Mouse (Mus musculus): ENCODE measurements around the gene Kmt2a.
"Not testable (repeated sequence)": the region's sequence is repeated elsewhere in the genome, so short reads cannot be mapped to it uniquely, and the experiment has no call there.

The Kmt2a gene

DNA sequence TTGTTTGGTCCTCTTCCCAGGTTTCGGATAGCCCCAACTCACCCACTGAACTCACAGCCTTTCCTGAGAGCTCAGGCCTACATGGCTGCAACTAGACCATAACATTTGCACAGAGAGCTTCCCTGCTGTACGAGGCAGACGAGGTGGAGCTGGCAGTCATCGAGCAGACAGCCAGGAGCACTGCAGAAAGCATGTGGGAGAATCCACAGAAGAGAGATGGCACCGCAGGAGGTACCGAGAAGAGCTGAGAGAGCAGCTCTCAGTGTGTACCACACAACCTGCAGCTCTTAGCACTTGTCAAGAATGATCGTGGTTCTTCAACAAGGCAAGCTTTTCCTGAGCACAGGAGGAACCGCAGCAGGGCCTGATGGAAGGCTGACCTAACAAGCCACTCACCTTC lies 66.9 kb downstream of the Kmt2a start:
- no peak for DNase-seq

DNA sequence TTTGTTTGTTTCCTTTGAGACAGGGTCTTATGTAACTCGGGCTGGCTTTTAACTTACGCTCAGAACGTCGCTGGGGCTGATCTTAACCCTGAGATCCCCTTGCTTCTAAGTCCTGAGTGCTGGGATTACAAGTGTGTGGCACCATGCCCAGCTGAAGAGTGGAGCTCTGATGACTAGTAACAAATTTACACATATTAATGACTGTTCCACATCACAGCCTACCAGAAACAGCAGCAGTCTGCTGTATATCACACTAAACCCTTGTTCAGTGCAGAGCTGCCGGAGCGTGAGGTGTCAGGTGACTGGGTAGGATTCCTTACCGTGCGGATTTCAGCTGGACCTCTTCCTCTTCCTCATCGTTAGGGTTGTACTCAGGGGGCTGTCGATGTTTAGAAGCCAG lies 70.8 kb downstream of the Kmt2a start:
- peak; percentile 67 for DNase-seq

DNA sequence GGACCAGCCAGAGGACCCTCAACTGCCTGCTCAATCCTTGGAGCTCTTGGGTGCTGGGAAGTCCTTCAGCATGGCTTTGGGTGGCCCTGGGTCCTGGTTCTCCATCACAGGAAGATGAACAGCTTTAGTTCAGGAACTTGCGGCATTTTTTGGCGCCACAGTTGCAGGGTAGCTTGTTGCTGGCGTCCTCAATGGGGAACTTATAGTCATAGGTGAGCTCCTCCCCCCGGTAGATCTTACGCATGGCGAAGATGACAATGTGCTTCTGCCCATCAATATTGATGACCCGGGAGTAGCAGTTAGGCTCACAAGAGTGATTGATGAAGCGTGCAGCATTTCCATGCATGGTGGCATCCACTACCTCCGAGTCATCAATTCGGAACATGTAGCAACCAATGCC lies 73.3 kb downstream of the Kmt2a start:
- DNase-seq: no peak

DNA sequence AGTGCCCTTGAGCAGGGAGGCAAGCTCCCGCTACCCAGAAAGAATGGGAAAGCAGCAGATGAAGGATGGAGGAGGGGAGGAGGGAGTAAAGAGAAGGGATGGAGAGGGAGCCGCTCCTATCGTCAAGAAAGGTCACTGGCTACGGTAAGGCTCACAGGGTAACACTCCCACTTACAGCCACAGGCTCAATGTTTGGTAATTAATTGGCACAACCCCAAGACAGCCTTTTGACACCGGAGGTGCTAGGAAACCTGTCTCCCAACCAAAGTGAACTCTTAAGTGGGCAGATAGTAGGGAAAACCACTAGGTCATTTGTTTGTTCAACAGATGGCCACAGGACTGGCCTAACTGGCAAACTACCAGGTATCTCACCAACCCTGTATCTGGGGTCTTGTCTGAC lies 74.0 kb downstream of the Kmt2a start:
- no peak for DNase-seq

DNA sequence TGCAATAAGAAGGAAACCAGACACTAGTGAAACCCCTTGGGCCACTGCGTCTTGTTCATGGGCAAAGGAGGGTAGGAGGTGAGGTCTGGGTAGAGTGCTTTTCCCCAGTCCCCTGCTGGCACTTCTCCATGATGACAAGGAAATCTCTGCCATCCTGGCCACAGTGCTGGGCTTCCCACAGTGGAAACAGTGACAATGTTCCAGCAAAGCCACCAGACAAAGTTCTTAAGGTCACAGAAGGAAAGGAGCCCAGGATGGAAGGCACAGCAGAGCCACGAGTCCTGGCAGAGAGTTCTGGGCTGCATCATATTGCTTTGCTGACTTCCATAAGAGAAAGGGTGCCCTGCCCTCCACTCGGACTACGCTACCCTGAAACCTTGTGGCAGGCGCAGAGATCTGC lies 75.6 kb downstream of the Kmt2a start:
- no peak for DNase-seq

DNA sequence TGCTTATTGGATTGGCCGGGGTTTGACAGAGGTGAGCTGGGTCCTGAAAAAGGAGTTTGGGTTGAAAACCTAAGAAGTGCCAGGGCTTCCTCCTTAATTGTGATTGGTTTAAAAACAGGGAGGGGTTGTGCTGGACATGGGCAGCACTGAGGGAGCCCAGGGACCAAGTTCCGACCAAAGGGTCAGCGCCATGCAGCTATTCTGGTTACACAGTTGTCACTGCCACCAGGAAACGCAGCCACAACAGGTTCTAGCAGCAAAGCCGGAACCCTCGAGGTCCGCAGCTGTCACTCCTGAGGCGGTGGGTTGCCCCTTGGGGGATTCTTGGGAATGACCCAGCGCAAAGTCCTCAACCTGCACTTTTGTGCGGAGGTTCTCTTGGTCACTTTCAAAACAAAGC lies 76.4 kb downstream of the Kmt2a start:
- DNase-seq: peak; percentile 33

DNA sequence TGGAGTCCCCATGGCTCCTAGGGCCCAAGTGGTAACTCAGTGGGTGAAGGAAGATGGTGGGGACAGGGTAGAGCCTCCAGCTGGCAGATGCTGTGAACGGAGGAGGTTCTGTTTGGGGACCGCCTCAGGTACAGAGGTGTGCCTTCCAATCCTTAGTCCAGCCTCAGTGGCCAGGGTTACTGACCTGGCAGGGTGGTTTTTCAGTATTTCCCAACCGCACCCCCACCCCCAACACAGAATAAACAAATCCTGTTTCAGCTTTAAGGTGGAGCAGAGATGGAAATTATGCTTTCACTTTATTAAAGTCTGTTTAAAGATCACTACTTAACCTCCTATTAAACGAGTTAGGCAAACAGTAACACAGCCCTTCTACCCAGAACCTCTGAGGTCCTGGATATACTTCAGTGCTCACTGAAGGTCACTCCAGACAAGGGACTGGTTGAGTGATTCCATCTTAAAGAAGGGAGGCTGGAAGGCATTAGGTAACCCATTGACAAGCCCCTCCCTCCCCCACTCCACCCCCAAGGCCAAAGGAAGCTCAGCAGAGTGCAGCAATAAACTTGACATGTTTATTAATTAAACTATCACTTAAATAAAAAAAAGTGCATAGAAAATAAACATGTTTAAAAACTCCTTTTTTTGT lies 78.2 kb downstream of the Kmt2a start, which contains the start of gene Ttc36:
TSS of gene Ttc36 (minus strand) at position 265 of the 643 bp plus-strand sequence.
- DNase-seq: peak; percentile 83

DNA sequence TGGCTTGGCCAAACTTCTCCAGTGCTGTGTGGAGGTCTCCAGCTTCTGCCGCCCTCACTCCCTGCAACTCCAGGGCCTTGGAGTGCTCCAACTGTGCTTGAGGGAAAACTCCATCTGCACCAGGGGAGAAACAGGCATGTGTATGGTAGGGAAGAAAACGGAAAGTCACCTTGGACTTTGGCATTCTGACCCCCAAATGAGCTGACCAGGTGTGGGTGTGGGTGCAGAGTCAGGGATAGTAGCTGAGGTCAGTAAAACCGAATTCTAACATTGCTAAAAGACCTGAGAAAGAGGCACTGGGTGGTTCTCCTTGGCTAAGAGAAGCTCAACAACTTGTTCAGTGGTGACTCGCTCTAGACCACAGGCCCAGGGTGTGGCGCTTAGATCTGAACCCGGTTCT lies 79.4 kb downstream of the Kmt2a start:
- no peak for DNase-seq

DNA sequence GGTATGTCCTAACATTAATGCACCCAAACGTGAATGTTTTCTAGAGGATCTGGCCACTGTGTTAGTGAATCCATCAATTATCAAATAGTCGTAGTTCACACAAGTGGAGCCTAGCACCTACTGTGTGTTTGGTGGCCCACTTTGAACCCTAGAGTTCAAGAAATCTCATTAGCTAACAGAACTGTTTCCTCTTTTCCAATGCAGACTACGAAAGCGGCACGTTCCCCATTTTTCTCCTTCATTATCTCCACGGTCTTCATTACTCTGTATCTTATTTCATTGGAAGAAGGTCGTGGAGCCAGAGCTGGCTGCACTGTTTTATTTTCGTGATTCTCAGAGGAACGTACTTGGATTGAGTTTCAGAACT lies 81.2 kb downstream of the Kmt2a start:
- DNase-seq: no peak

DNA sequence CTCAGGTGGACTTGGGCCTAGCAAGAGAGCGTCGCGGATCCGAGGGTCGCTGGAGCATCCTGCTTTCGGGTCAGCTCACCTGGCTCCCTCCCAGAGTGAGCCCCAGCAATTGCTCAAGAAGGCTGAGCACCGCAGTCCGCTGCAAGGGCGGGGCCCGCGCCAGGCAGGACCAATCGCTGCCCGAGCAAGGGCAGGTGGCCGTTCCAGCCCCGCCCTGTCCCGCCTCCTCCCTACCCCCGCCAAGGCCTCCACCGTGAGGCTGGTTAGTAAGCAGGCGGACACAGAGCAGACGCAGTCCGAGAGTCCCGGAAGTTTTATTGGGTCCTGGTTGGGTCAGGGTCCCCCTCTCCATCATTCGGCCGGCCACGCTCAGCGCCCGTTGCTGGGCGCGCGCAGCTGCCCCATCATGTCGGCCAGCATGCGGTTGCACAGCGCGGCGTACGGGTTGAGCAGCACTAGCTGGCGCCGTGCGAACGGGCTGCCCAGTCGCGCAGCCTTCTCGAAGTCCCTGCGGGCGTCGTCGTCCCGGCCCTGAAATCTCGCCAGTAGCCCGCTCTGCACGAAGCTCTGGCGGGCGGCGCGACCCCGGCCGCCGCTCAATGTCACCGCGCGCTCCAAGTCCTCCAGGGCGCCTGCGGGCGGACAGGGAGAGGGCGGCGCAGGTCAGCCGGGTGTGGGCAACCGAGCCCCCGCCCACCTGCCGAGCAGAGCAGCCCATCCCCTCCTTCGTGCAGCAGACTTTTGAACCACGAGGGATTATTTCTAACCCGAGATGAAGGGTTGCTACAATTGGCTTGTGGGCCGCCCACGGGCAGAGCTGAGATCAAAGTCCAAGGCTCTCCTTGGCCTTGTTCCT lies 81.8 kb downstream of the Kmt2a start, which contains the start of gene Tmem25:
TSS of gene Tmem25 (minus strand) at position 206 of the 856 bp plus-strand sequence.
- DNase-seq: peak; percentile 94

DNA sequence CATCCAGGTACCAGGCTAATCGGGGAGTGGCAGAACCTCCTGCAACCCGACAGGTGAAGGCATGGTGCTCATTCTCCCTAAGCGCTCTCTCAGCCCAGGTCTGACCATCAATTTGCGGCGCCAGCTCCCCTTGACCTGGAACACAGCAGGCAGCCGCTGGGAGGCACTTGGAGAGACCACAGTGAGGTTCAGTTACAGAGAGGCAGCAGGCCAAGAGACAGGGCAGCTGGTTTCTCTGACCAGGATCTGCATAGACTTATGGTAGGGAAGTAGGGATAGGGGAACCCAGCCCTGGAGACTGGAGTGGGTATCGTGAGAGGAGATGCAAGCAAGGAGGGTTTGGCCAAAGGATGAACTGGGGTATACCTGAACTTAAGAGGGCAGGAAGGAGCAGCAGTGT lies 82.8 kb downstream of the Kmt2a start:
- no peak for DNase-seq

DNA sequence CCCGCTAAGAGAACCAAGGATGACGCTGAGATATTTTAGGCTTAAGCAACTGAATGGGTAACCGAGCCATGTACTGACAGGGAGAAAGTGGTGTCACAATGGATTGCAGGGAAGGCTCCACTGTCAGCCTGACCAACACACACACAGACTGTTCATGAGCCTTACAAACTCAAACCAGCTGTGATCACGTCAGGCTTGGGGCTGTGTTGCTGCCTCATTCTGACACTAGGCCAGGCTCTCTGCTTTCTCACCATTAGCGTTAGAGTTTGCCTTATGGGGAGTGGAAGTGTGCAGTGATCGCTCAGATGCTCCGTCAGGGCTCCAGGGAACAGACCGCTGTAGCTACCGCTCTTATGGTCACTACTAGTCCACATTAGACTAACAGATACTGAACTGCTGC lies 88.3 kb downstream of the Kmt2a start:
- no peak for DNase-seq

DNA sequence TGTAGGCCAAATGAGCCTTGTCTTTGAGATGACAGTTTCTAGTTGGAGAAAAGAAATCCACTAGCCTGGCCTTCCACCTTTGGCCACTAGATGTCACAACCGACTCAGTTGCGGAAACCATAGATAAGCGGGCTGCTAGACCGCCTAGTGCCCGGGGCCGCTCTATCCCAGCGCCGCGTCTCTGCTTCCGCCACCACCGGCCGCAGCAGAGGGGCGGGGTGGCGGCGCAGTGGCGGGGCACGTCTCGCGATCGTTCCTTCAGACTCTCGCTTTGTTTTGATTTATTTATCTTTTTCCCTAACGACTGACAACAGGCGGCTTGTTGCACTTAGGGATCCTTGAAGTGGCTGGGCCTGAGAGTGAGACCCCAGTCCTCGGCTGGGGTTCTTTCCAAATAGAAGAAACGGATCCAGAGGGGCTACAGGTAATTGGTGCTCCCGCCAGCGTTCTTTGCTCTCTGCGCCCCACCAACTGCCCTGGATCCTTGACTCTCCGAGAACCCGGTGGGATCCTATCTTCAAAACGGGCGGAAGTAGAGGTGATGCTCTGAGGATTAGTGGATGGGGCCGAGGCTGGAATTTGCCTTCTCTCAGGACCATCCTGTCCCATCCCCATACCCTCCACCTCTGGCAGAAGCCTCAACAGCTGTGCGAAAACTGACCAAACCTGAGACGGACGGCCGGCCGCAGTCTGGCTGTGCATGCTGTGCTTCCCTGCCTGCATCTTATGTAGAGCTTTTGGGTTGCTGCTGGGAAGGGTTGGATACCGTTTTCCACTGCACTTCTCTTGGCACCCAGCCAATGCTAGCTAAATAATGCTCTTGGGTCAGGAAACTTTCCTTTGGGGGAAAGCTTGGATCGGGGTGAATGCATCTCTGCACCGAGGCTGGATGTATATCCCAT lies 108.1 kb downstream of the Kmt2a start:
- DNase-seq: peak; percentile 97

DNA sequence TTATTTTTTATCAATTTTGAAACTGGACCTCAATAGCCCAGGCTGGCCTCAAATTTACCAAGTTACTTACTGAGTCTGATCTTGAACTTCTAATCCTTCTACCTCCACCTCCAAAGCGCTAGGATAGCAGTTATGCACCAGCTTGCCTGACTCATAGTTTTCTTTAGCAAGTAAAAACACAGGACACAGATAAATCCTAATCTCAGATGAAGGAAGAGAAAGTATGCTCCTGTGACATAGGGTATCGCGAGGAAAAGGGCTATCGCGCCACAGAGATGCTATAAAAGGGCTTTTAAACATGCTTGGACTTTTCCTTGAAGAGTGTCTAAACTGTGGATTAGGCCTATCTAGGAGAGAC lies 108.7 kb downstream of the Kmt2a start:
- no peak for DNase-seq

DNA sequence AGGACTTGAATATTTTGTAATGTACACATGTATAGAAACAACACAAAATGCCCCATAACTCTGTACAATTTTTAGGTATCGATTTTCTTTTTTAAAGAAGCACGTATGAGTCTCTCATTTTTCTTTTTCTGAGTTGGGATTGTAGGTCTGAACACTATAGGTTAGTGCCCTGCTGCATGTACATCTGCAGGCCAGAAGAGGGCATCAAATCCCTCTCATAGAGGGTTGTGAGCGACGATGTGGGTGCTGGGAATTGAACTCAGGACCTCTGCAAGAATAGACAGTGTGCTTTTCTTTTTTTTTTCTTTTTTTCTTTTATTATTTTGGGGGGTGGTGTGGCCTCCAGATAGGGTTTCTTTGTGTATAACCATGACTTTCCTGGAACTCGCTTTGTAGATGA lies 109.7 kb downstream of the Kmt2a start:
- no peak for DNase-seq

DNA sequence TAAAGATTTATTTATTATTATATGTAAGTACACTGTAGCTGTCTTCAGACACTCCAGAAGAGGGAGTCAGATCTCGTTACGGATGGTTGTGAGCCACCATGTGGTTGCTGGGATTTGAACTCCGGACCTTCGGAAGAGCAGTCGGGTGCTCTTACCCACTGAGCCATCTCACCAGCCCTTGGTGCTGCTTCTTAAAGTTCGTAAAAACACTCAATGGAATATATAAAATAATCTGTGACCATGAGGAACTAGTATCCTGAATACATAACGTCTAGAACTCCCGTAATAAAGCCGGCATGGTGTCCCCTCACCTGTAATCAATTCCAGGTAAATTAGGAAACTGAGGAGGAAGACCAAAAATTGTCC lies 113.1 kb downstream of the Kmt2a start:
- DNase-seq: not testable (repeated sequence)

DNA sequence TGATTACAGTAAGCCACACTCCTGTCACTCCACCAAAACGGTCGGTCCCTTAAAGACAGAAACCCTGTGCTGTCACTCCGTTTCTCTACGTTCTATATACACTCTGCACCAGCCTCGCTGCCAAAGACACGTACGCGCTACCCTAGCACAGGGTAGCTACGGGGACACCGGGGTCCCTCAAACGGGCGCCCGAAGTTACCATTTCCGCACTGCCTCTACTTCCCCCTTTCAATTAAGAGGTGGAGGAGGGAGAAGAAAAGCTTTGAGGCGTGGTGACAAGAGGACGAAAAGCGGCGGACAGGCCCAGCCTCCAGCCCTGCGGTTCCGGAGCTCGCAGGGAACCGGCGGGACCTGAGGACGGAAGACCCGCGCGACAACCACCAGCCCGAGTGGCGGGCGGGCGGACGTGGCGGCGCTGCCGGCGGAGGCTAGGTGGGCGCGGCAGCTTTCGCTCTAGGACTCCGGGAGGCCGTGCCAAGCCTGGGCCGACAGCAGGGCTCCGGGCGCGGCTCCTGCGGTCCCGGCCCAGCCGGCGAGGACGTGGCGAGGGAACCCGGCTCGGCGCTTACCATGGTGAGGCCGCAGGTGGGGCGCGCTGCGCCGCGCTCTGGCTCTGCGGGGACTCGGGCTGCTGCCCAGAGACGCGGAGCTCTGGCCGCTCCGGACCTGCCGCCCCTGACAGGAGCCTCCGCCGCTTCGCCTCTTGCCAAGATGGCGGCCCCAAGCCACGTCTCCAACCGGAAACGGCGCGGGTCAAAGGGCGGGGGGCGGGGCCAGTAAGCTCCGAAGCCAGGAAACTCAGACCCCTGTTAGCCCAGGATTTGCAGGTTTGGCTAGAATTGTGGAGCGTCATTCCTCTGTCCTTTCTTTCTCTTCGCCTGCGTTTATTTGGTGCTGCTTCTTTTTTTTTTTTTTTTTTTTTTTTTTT lies 113.7 kb downstream of the Kmt2a start, which contains the start of the genes Arcn1 and Ift46:
TSS of gene Arcn1 (minus strand) at position 745 of the 928 bp plus-strand sequence.
TSS of gene Ift46 (plus strand) at position 808 of the 928 bp plus-strand sequence.
- peak; percentile 91 for DNase-seq

DNA sequence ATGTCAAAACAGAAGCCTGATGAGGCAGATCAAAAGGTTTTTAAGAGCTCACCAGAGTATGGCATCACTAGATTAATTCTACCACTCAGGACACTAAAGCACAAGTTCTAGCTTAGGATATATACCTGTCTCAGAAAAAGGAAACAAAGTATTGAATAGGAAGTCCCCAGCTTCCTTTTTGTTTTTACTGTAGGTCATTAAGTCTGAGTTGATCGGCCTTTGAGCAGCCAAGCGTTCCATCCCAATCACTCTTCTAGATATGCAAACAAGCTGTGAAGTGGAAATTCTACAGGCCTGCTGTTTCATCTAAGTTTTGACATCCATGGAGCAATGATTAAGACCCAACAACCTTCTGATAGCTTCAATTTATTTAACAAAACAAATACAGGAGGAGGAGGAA lies 120.2 kb downstream of the Kmt2a start:
- no peak for DNase-seq

Data from kidney, postnatal 14 days (tissue).